Mouse (Mus musculus) CD8-positive naive resting alpha-beta T cell, adult 2 months (primary cell): Measurements from ENCODE around the gene Apex2.
A peak's percentile ranks its signal among the peaks of the same experiment; 100 is the strongest.
"Not testable (repeated sequence)": the region's sequence is repeated elsewhere in the genome, so short reads cannot be mapped to it uniquely, and the experiment has no call there.

Source experiments
- DNase-seq, 2 experiments: peaks; one replicate each; pipeline ENCODE4 v3.0.0; 2022; ENCODE audit warnings: low read depth in 2 of 2, low spot score in 2 of 2

The Apex2 gene

GRCm38 (mm10) chrX:150508696-150509095 is 81.0 kb downstream of the Apex2 start:
- no peak for DNase-seq

- DNase-seq, result not testable (repeated sequence)
Measured at GRCm38 (mm10) chrX:150487811-150488210, 101.9 kb downstream of the Apex2 start.

GRCm38 (mm10) chrX:150486314-150487030 is 103.2 kb downstream of the Apex2 start:
- DNase-seq, result not testable (repeated sequence)

- peak; percentile 79 to 85 for DNase-seq
Measured at GRCm38 (mm10) chrX:150477854-150478780, 111.6 kb downstream of the Apex2 start.

GRCm38 (mm10) chrX:150471416-150471815 is 118.3 kb downstream of the Apex2 start:
- DNase-seq, result no peak
